Mouse (Mus musculus) MEL-GATA-1-ER (cell line): ENCODE data around the gene Hist1h4j.
"Not testable (repeated sequence)": the region's sequence is repeated elsewhere in the genome, so short reads cannot be mapped to it uniquely, and the experiment has no call there.

Experiments used
- DNase-seq: peaks from one replicate; pipeline ENCODE4 v3.0.0-alpha.2; 2012; ENCODE audit warnings: low read depth; ENCODE audit errors: extremely low read depth

Hist1h4j gene

DNA sequence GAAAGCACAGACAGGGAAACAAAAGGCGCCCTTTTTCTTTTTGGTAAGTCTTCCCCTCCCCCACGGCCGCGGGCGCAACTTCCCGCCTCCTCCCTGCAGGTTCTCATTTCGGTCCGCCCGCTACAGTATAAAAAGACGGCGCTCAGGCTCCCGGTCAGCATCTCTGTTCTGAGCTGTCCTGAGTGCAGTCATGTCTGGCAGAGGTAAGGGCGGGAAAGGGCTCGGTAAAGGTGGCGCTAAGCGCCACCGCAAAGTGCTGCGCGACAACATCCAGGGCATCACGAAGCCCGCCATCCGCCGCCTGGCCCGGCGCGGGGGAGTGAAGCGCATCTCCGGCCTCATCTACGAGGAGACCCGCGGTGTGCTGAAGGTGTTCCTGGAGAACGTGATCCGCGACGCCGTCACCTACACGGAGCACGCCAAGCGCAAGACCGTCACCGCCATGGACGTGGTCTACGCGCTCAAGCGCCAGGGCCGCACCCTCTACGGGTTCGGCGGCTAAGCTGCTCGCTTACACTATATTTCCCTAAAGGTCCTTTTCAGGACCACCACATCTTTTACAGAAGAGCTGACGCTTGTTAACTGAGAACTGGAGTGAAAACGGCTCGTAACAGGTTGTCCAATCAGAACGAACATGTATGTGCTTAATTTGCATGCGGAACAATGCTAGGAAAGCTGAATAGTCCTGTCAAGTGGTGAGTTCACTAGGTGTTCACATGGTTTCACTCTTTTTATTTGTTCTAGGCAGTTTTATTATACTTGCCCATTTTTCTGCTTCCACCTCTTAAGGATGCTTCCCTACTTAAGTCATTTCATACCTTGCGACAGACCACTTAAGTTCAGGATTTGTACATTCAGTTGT lies at the start of gene Hist1h4j:
Gene Hist1h4j, plus strand, starts transcription at position 159 of the 862 bp plus-strand sequence.
- DNase-seq, result peak; percentile 93

GRCm38 (mm10) chr13:21697811-21698210 lies 37.1 kb upstream of the Hist1h4j start, which contains the start of gene Olfr1359:
Gene Olfr1359 (plus strand): TSS chr13:21698111.
- DNase-seq, result no peak

- DNase-seq, result no peak
These were observed 28.2 kb upstream of the Hist1h4j start for GRCm38 (mm10) chr13:21706669-21707068.

GRCm38 (mm10) chr13:21710031-21710711 lies 24.7 kb upstream of the Hist1h4j start:
- peak; percentile 67 for DNase-seq

GRCm38 (mm10) chr13:21710821-21711525 lies 23.9 kb upstream of the Hist1h4j start:
- no peak for DNase-seq

DNA sequence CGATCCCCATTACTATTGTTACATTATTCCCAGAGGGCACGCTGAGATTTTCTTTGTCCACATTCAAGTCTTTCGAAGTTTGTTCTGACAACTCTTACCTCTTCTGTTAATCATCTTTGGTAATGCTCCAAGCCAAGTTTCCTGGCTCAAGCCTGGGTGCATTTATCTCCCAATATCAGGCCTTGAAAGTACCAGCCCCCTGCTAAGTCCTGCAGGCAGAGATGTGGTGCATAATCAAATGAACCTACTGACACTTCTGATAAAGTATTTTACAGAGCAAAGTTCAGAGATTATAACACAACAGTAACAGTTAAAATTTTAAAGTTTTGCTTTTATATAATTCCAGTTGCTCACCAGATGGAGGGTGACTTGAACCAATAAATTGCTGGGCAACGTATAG lies 23.2 kb upstream of the Hist1h4j start:
- no peak for DNase-seq

DNA sequence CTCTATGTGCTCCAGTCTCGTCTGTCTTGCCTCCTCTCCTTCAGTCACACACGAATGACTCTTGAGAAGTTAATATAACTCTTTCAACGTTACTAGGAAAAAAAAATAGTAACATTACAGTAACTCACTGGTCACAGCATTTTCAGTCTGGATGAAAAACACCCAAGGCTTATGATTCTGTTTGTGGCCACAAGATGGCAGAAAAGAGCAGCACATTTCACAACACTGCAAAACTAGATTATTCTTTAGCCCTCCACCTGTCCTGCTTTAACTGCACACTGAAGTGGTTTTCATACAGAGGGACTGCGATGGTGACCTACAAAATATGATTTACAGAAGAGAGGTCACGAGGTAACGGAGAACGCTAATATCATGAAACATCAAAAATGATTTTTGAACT lies 20.1 kb upstream of the Hist1h4j start:
- DNase-seq, result peak; percentile 79

DNA sequence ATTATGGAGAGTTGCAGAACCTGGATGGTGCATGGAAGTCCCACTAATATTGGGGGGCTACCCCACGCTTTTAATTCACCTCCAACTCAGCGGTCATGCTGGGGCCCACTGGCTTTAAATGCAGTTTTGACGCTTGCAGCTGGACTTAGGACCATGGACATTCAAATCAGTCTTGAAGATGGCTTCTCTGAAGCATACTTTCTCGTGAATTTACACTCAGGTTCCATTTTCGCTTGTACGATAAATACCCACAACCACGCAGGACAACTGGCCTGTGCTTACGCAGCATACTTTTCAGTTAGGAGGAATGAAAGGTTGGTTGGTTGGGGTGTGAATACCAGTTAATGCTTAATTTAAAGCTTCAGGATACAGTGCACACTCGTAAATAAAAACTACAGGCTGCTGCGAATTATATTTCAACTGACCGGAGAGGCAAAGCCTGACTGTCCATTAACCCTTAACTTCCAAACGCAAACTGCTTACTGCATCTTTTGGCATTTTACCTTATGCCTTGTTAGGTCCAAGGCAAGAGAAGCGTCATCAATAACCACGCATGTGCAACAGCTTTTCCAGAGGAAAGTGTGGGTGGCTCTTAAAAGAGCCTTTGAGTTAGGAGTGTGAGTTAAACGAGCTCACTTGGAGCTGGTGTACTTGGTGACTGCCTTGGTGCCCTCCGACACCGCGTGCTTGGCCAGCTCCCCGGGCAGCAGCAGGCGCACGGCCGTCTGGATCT lies 19.6 kb upstream of the Hist1h4j start:
- peak; percentile 66 for DNase-seq

DNA sequence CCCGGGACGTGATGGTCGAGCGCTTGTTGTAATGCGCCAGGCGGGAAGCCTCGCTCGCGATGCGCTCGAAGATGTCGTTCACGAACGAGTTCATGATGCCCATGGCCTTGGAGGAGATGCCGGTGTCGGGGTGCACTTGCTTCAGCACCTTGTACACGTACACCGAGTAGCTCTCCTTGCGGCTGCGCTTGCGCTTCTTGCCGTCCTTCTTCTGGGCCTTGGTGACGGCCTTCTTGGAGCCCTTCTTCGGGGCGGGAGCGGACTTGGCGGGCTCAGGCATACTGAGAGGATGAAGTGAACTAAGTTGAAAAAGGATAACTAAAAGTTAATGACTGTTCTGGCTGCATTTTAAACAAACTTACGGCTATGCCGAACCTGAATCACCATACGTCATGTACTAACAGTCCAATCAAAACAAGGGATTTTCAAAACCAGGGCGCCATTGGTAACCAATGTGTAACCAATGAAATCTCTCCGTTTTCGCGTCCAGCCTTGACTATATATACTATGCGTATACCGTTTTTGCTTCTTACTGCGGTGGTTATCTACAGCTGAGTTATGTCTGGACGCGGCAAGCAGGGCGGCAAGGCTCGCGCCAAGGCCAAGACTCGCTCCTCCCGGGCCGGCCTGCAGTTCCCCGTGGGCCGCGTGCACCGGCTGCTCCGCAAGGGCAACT lies 18.9 kb upstream of the Hist1h4j start, which contains the start of the genes Hist1h2bl and Hist1h2ai:
Gene Hist1h2bl, minus strand, starts transcription at position 280 of the 676 bp plus-strand sequence.
Gene Hist1h2ai, plus strand, starts transcription at position 559 of the 676 bp plus-strand sequence.
- peak; percentile 97 for DNase-seq

- peak; percentile 60 for DNase-seq
These were observed 18.1 kb upstream of the Hist1h4j start for GRCm38 (mm10) chr13:21716540-21717391.

- DNase-seq, result peak; percentile 96
These were observed 17.2 kb upstream of the Hist1h4j start, which contains the start of gene Hist1h3h for GRCm38 (mm10) chr13:21717397-21718357. Gene Hist1h3h (plus strand): TSS chr13:21717659.

DNA sequence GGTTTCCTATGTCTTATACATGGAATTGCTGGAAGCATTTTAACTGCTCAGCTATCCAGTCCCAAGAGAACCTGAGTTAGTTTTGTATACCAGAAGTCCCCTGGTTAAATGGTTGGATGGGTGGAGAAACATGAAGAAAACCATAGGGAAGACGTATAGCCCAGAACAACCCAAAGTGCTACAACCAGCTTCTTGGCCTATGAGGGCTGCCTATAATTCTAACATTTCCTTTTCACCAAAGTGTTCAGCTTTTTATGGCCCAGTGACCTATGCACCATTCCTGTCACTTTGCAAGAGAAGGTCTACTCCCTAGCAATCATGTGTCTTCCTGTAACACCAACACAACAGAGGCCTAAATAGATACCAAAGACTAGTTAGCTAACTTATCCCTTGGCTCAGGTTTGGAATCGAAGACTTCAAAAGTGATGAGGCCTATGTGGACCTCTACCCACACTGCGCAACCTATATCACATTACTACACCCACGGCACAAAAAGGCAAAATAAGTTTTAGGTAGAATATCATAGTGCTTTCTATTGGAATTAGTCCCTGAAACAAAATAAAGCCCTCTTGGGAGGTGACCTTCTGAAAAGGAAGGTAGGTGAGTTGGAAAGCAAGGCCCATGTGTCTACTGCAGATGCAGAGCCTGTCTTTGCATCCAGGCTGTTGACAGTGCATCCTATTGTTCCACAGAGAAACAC lies 16.3 kb upstream of the Hist1h4j start:
- DNase-seq, result peak; percentile 67

- not testable (repeated sequence) for DNase-seq
These were observed 13.6 kb upstream of the Hist1h4j start for GRCm38 (mm10) chr13:21721107-21721756.

- DNase-seq, result peak; percentile 97
These were observed 13.0 kb upstream of the Hist1h4j start, which contains the start of gene Hist1h2bm for GRCm38 (mm10) chr13:21721757-21722372. Gene Hist1h2bm (plus strand): TSS chr13:21722044.

- peak; percentile 56 for DNase-seq
These were observed 12.4 kb upstream of the Hist1h4j start for GRCm38 (mm10) chr13:21722373-21722925.
